Mouse (Mus musculus) E14TG2a.4 (cell line): ENCODE measurements around the gene Osgep.

Experiments
- CTCF ChIP-seq: conservative IDR thresholded peaks from 2 replicates; pipeline ENCODE4 v1.5.1; 2014; ENCODE audit warnings: low read length
- NANOG ChIP-seq: IDR thresholded peaks from 2 replicates; pipeline ENCODE4 v1.6.1; 2014; ENCODE audit warnings: borderline replicate concordance, low read length, mixed read lengths

- TF ChIP-seq CTCF: no peak
- TF ChIP-seq NANOG: no peak
Measured at GRCm38 (mm10) chr14:50875175-50875574, 49.5 kb downstream of the Osgep start.
